Mouse (Mus musculus): ENCODE data around the gene Sema4c.
A peak's percentile ranks its signal among the peaks of the same experiment; 100 is the strongest.

Sema4c gene

GRCm38 (mm10) chr1:36576991-36577675, 19.0 kb upstream of the Sema4c start:
- DNase-seq = no peak

DNA sequence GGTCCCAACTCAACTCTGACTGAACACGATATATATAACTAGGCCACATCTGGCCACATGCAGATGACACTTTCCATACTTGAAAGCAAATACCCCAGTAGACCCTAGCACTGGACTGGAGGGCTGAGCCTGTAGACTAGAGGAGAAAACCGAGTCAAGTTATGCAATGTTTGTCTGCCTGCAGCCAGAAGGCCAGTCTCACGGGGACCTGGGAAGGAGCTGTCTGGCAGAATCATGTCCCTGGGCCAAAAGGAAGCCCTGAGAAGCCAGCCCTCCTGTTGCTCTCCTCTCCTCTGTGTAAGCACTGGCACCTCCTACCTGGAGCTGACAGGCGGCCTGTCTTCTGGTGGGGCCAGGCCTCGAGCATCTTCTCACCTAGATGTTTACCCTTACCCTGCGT, 17.2 kb upstream of the Sema4c start:
- no peak for DNase-seq

DNA sequence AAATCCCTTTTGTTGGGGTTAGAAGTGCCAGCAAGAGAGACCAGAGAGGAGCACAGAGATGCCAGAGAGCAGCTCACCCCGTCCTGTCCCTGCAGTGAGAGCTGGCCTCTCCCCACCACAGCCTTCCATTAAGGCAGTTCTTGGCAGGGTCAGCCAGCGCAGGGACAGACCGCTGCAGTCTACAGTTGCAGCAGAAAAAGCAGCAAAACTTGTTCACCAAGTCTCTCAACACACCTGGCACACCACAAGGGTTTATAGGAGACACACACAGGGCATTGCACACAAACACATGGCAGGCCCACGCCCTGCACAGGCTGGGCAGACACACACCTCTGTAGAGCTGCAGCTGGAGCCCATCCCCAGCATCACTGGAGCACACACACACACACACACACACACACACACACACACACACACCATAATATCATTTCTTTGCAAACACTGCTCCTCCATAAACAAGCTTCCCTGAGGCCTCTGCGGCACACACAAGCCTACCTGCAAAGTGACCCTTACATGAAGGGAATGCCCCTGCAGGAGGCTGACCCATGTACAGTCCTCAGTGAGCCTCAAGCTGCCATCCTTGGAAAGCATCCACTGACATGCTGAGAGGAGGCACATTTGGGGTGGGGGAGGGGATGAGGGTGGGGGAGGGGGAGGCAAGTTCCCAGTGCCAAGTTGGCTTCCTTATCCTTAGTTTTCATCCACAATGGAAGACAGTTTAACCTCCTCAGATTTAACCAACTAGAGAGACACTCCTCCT, 16.2 kb upstream of the Sema4c start:
- no peak for DNase-seq

DNA sequence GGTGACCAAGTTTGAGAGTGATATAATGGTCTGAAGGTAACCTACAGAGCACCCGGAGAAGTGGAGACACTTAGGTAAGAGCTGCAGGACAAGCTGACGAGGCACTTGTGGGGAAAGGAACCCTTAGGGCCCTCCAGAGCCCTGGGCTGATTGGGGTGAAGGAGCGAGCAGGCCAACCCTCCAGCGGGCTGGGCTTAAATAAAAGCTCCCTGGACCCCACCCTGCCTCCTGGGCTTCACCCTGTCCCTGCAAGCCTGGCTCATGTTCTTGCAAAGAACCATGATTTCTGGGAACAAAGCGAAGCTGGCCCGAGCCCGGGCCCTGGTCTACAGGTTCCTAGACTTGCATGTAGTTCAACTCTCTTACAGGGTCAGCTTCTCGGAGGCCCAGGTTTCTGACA, 15.4 kb upstream of the Sema4c start:
- DNase-seq = no peak

DNA sequence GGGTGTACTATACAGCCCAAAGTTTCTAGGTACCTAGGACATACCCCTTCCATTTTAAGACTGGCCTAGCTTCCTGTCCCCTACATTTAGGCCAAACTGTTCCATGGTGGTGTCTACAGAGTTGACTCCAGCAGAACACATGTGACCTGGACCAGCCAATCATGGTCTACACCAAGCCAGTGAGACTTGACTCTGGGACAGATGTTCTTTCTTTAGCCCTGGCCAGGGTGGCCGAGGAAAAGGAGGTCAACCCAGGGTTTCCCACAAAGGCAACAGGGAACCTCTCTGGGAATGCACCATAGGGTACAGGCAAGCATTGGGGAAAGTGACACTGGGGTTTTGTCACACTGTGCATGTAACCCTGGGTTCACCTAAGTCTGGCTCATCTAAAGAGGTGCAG, 14.6 kb upstream of the Sema4c start:
- no peak for DNase-seq

DNA sequence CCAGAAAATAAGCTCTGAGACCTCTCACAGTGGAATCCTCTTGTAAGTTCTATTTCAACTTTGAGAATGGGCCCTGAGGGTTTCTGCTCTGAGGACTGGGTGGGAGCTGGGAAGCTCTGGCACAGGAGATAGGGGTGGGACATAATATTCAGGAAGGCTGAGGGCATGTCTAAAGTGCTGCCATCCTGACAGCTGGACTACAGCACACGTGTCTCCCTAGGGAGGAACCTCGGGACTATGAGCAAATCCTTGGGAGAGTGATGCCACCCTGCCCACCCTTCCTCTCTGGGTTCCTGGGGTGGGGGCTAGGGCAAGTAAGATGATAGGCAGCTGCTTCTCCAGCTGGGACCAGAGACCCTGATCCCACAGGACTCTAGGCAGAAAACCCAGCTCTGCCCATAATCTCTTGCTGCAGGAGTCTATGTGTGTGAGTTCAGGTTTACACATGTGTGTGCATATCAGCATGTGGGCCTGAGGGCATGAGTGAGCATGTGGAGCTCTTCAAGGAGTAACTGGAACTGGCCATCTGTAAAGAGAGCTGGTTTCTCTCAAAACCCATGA, 14.1 kb upstream of the Sema4c start:
- DNase-seq = no peak

DNA sequence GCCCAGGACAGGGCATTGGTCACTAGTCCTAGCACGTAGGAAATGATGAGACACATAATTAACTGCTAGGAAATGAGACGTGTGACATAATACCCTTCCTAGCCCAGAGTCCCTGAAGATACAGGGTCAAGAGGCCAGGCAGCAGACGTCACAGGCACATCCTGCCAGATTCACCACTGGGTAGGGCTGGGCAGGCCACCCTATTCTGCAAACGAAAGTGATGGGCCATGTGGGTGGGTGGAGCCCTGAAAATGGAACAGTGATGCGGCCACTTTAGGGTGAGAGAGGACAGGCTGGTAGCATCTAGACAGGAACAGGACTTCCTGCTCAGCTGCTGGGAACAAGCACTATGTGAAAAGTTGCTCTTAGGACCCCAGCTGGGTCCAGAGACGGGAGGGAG, 13.5 kb upstream of the Sema4c start:
- no peak for DNase-seq

- DNase-seq = no peak
Observed at GRCm38 (mm10) chr1:36570320-36570719, 12.2 kb upstream of the Sema4c start.

- no peak for DNase-seq
Observed at GRCm38 (mm10) chr1:36569694-36570276, 11.6 kb upstream of the Sema4c start.

DNA sequence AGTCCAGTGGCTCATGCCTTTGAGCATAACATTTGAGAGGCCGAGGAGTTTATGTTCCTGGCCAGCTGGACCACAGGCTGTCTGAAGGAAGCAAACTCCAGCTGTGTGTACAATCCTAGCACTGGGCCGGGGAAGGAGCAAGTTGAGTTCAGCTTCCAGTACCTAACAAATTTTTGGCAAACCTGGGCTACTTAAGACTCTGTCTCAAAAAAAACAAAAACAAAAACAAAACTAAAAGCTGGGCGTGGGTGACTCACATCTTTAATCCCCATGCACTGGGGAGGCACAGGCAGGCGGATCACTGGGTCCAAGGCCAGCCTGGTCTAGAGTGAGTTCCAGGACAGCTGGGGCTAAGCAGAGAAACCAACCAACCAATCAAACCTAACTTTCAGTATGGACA, 10.6 kb upstream of the Sema4c start:
- no peak for DNase-seq

DNA sequence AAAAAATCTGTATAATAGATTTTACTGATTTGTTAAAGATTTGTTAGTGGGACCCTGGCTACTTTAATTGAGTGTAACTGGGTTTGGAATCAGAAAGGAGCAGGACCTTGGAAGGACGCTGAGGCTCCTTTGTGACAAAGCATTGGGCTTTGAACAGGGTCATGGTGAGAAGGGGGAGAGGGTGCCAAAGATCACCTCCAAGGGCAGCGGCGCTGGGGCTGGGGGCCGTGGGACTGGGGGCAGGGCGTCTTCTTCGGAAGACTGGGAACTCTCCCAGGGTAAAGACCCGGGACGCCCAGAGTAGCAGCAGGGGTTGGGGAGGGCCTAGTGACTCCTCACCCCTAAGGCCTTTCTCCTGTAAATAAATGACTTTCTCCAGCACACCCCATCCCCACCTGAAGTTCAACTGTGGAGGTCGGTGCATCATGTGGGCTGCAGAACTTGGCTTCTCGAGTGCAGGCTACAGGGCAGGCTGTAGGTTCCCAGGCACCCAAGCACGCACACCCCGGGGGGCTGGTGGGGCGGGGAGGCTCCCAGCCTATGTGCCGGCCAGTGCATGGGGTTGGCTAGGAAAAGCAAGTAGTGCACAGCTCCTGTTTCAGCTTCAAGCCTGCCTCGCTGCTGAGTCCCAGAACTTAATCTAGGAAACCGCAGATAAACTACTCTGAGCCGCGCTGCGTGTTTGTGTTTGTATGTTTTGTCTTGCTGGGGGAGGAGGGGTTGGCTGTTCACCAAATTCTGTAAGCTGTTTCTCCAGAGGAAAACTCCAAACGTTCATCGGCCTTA, 9.9 kb upstream of the Sema4c start:
- no peak for DNase-seq

DNA sequence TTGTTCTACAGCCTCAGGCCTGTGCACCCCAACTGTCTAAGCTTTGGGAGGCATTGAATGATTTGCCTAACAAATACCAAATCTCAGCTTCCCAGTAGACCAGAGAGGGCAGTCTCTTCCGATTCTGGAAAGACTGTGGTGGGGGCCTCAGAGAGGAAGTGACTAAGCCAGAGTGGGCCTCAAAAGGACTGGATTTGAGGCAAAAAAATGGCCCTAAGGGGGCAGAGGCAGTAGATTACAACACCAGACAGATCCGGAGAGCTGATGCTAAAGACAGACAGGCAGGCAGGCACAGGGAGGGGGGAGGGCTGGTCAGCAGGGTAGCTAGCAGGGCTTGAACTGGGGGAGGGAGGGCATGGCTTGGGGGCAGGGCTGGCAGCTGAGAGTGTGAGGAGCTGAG, 8.3 kb upstream of the Sema4c start:
- DNase-seq = no peak

GRCm38 (mm10) chr1:36564101-36564500, 6.0 kb upstream of the Sema4c start:
- DNase-seq = no peak

GRCm38 (mm10) chr1:36563632-36564031, 5.5 kb upstream of the Sema4c start:
- no peak for DNase-seq

- no peak for DNase-seq
Observed at GRCm38 (mm10) chr1:36563197-36563596, 5.0 kb upstream of the Sema4c start.

DNA sequence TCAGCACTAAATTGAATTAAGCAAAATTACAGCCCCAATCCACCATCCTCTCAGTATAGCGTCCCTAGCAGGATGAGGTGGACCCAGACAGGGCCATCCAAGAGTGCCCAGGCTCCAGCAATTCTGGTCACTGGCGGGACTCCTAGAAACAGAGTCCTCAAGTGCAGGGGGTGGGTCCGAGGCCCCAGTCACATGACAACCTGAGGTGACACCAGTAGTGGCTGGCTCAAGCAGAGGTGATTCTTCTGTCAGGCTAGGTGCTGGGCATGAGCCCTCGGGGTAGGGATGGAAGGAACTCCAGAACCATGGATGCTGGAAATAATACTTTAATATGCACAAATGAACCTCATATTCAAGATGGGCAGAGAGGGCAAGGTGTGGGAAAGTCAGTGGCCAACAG, 4.2 kb upstream of the Sema4c start:
- DNase-seq = no peak

DNA sequence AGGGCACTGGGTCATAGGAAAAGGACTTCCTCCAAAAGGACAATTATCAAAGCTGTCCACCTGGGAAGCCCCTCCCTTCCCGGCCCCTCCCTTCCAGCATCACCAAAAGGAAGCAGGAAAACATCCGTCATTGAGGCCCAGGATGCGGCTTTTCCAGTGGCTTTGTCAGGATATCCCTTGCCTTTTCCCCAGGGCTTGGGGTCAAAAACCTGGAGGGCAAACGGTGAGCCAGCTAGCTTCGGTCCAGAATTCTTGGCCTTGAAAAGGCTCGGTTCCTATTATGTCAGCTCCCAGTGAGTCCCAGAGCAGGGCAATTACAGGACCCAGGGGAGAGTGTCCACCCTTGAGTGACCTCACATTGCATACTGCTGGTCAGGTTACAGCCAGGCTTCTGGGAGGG, 2.8 kb upstream of the Sema4c start:
- DNase-seq = no peak

DNA sequence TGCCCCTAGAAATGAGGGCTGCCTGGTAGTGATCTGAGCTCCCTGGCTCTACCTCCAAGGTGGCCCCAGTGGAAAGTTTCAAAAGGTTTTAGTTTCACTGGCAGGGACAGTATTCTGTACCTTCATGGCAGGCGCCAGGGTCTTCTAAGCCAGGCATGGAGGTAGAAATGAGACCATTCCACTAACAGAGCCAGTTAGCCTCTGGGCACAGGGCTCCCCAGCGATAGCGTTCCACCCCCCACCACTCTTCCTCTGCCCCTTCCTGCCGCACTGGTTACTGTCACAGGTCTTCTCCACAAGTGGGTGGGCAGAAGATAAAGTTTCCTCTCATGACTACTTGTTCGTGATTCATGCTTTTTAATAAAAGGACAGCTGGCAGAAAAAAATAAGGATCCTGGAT, 1.7 kb upstream of the Sema4c start:
- DNase-seq = no peak

DNA sequence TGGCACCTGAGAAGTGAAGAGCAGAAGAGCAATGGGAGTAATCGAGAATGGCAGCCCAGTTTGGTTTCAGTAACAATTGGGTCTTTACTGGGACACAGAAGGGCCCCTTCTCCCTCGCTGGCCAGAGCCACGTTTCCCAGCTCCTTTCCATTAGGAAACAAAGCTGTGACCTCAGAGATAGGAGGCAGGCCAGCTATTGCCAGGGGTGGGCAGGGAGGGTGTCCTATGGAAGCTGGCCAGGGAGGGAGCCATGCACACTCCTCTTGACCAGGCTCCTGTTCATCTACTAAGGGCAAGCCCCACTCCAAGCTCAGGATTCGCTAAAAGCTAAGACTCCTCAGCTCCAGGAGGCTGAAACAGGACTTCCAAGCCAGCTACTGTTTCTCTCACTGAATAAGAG, 1.1 kb upstream of the Sema4c start:
- no peak for DNase-seq

GRCm38 (mm10) chr1:36557457-36558011, 615 bp downstream of the Sema4c start:
- peak; percentile 81 for DNase-seq

- peak; percentile 100 for DNase-seq
Observed at GRCm38 (mm10) chr1:36556553-36557456, 1.3 kb downstream of the Sema4c start.

Measured in right cerebral cortex, postnatal 4 days (tissue).